Mouse (Mus musculus): Measurements from ENCODE around the gene Nt5c3. TPM values are rescaled to one million over a fixed set of nuclear protein-coding genes. Genes with fewer than 3 reads are reported as not detected.

The Nt5c3 gene
- polyA plus RNA-seq, 1 experiment = 9.9 TPM

- TF ChIP-seq POLR2A (IDR thresholded peaks at IDR 0.05; ENCODE audit: insufficient read length, low read depth) (no peak), TCF12 (IDR thresholded peaks at IDR 0.05; ENCODE audit: insufficient read depth, poor library complexity, severe bottlenecking) (no peak), MAX (IDR thresholded peaks at IDR 0.05; ENCODE audit: low read depth) (no peak), SRF (IDR thresholded peaks at IDR 0.05; ENCODE audit: control insufficient read depth, insufficient read length, low read depth) (no peak), E2F4 (IDR thresholded peaks at IDR 0.05; ENCODE audit: insufficient read depth) (no peak), TCF3 (IDR thresholded peaks at IDR 0.05; ENCODE audit: insufficient read length, low read depth) (no peak), POLR2AphosphoS2 (IDR thresholded peaks at IDR 0.05; ENCODE audit: insufficient read length, low read depth) (no peak), REST (IDR thresholded peaks at IDR 0.05; ENCODE audit: insufficient read depth, insufficient read length) (no peak), CEBPB (IDR thresholded peaks at IDR 0.05; ENCODE audit: insufficient read depth, poor library complexity, severe bottlenecking) (no peak), MYOG (IDR thresholded peaks at IDR 0.05; ENCODE audit: control insufficient read depth in 1 of 3, insufficient read depth in 1 of 3, insufficient read length in 2 of 3, low read depth in 2 of 3) (no peak), MYOD1 (IDR thresholded peaks at IDR 0.05; ENCODE audit: control insufficient read depth in 1 of 3, insufficient read length in 2 of 3, low read depth in 2 of 3) (no peak), USF1 (IDR thresholded peaks at IDR 0.05; ENCODE audit: low read depth) (no peak)
- H3K27me3 ChIP-seq (ENCODE audit: control insufficient read depth, insufficient read depth, insufficient read length) = no peaks in the 10 kb centered on the region
- peak overlapping the region; percentile 71 for H3ac ChIP-seq (ENCODE audit: control insufficient read depth, insufficient read length)
- H3K4me2 ChIP-seq (ENCODE audit: low read depth) = peak overlapping the region; percentile 61
- peaks cover 5% of the 10 kb centered on the region for H3K36me3 ChIP-seq (ENCODE audit: control insufficient read depth, insufficient read depth)
- peaks cover 13% of the 10 kb centered on the region for H3K79me2 ChIP-seq (ENCODE audit: control insufficient read depth, insufficient read depth)
- H3K4me3 ChIP-seq = peak overlapping the region; percentile 47
These were observed 91.3 kb downstream of the Nt5c3 start for GRCm38 (mm10) chr6:56832407-56832796.

Other genes with a start within 250 kb of the Nt5c3 start
- gene Lsm5, start 219.2 kb downstream of the Nt5c3 start, polyA plus RNA-seq (2012; fragmentation: generic; extraction: Trizol) = 38.8 TPM
- gene Avl9, start 209.0 kb downstream of the Nt5c3 start, polyA plus RNA-seq (2012; fragmentation: generic; extraction: Trizol) = 1.8 TPM
- 11.6 TPM for gene Kbtbd2, start 126.1 kb downstream of the Nt5c3 start, polyA plus RNA-seq (2012; fragmentation: generic; extraction: Trizol)
- 91.6 TPM for gene Fkbp9, start 91.9 kb downstream of the Nt5c3 start, polyA plus RNA-seq (2012; fragmentation: generic; extraction: Trizol)
- 0.02 TPM for gene Vmn1r4, start 83 bp upstream of the Nt5c3 start, polyA plus RNA-seq (2012; fragmentation: generic; extraction: Trizol)
- gene Vmn1r5, start 46.3 kb upstream of the Nt5c3 start, polyA plus RNA-seq (2012; fragmentation: generic; extraction: Trizol) = not detected
- not detected for gene Vmn1r6, start 73.3 kb upstream of the Nt5c3 start, polyA plus RNA-seq (2012; fragmentation: generic; extraction: Trizol)
- gene Vmn1r7, start 101.4 kb upstream of the Nt5c3 start, polyA plus RNA-seq (2012; fragmentation: generic; extraction: Trizol) = not detected
- gene Vmn1r8, start 108.4 kb upstream of the Nt5c3 start, polyA plus RNA-seq (2012; fragmentation: generic; extraction: Trizol) = not detected
- not detected for gene Vmn1r9, start 142.9 kb upstream of the Nt5c3 start, polyA plus RNA-seq (2012; fragmentation: generic; extraction: Trizol)
- not detected for gene Vmn1r10, start 185.5 kb upstream of the Nt5c3 start, polyA plus RNA-seq (2012; fragmentation: generic; extraction: Trizol)
- gene Vmn1r11, start 209.5 kb upstream of the Nt5c3 start, polyA plus RNA-seq (2012; fragmentation: generic; extraction: Trizol) = not detected
- gene Vmn1r12, start 233.0 kb upstream of the Nt5c3 start, polyA plus RNA-seq (2012; fragmentation: generic; extraction: Trizol) = not detected